Mouse (Mus musculus) hematopoietic multipotent progenitor cell, adult 10-12 weeks (in vitro differentiated cells): Measurements from ENCODE around the gene Gimap9. TPM values are rescaled to one million over a fixed set of nuclear protein-coding genes. Genes with fewer than 3 reads are reported as not detected.

Source experiments
- polyA plus RNA-seq: library from polyadenylated mRNA; stranded (reverse); fragments of >175 nt; gene quantifications from 2 replicates; pipeline ENCODE4 v1.2.3, GENCODE M21; 2012; ENCODE audit warnings: low replicate concordance

Gimap9 gene
- 2.5 and 8.7 TPM in 2 replicates for polyA plus RNA-seq

GRCm38 (mm10) chr6:48675931-48676859 is at the start of gene Gimap9:
Gimap9 (plus strand) TSS chr6:48676129.

GRCm38 (mm10) chr6:48626464-48626863 is 49.5 kb upstream of the Gimap9 start, which contains the start of gene AI854703:
AI854703 (plus strand) TSS chr6:48626764.

GRCm38 (mm10) chr6:48646995-48647394 is 28.9 kb upstream of the Gimap9 start, which contains the start of gene Gimap8:
Gimap8 (plus strand) TSS chr6:48647234.

GRCm38 (mm10) chr6:48684319-48684718 is 8.4 kb downstream of the Gimap9 start, which contains the start of gene Gimap4:
Gimap4 (plus strand) TSS chr6:48684549.

GRCm38 (mm10) chr6:48718455-48718854 is 42.5 kb downstream of the Gimap9 start, which contains the start of the genes Gm28053 and Gimap7:
Gm28053 (plus strand) TSS chr6:48718607.
Gimap7 (plus strand) TSS chr6:48718621.

Other genes starting within 250 kb of the Gimap9 start
- 25.2 and 31.2 TPM in 2 replicates for gene Zfp467, start 230.3 kb upstream of the Gimap9 start, polyA plus RNA-seq
- 1.2 and 2.9 TPM in 2 replicates for gene Sspo, start 227.9 kb upstream of the Gimap9 start, polyA plus RNA-seq
- 0.94 and 5.5 TPM in 2 replicates for gene Atp6v0e2, start 138.5 kb upstream of the Gimap9 start, polyA plus RNA-seq
- gene Lrrc61, start 121.3 kb upstream of the Gimap9 start, polyA plus RNA-seq, result 55.0 and 57.4 TPM in 2 replicates
- gene Rarres2, start 103.3 kb upstream of the Gimap9 start, polyA plus RNA-seq, result 0.35 TPM in 1 of 2 replicates, not detected in the other
- not detected in 2 replicates for gene Gm45021, start 86.5 kb upstream of the Gimap9 start, polyA plus RNA-seq
- 21.7 and 39.5 TPM in 2 replicates for gene Repin1, start 82.2 kb upstream of the Gimap9 start, polyA plus RNA-seq
- gene Gm44965, start 82.2 kb upstream of the Gimap9 start, polyA plus RNA-seq, result not detected in 2 replicates
- gene Zfp775, start 74.1 kb upstream of the Gimap9 start, polyA plus RNA-seq, result 2.9 and 3.6 TPM in 2 replicates
- 0.58 and 1.2 TPM in 2 replicates for gene AI854703, start 49.4 kb upstream of the Gimap9 start, polyA plus RNA-seq
- gene Gimap8, start 28.9 kb upstream of the Gimap9 start, polyA plus RNA-seq, result 40.6 and 47.5 TPM in 2 replicates
- gene Gimap4, start 8.4 kb downstream of the Gimap9 start, polyA plus RNA-seq, result 16.1 and 52.6 TPM in 2 replicates
- gene Gimap6, start 32.1 kb downstream of the Gimap9 start, polyA plus RNA-seq, result 50.6 and 78.7 TPM in 2 replicates
- 0.58 and 1.8 TPM in 2 replicates for gene Gm28053, start 42.5 kb downstream of the Gimap9 start, polyA plus RNA-seq
- gene Gimap7, start 42.5 kb downstream of the Gimap9 start, polyA plus RNA-seq, result 8.8 and 14.1 TPM in 2 replicates
- 154 and 203 TPM in 2 replicates for gene Gimap1, start 62.9 kb downstream of the Gimap9 start, polyA plus RNA-seq
- 71.0 and 148 TPM in 2 replicates for gene Gimap5, start 70.1 kb downstream of the Gimap9 start, polyA plus RNA-seq
- 218 and 606 TPM in 2 replicates for gene Gimap3, start 94.7 kb downstream of the Gimap9 start, polyA plus RNA-seq
- 25.8 and 154 TPM in 2 replicates for gene Tmem176a, start 164.8 kb downstream of the Gimap9 start, polyA plus RNA-seq
- 18.0 and 42.7 TPM in 2 replicates for gene Tmem176b, start 165.4 kb downstream of the Gimap9 start, polyA plus RNA-seq
- not detected in 2 replicates for gene Aoc1, start 196.8 kb downstream of the Gimap9 start, polyA plus RNA-seq